Mouse (Mus musculus) hindbrain, postnatal 0 days (tissue): ENCODE measurements around the gene Grb14. TPM values are rescaled to one million over a fixed set of nuclear protein-coding genes. Genes with fewer than 3 reads are reported as not detected.

ENCODE experiments used
- ATAC-seq: fragments of 200-750 bp; cut with Nextera tagmentation; 2 replicates; pipeline ENCODE4 v1.8.0; 2017; ENCODE audit warnings: mild to moderate bottlenecking, moderate TSS enrichment, moderate library complexity
- DNase-seq: peaks from one replicate; pipeline ENCODE4 v3.0.0-alpha.2; 2015; ENCODE audit warnings: low spot score
- H3K27ac ChIP-seq: fragments of 300-500 bp; sonication (generic); 2 replicates; pipeline ENCODE4 v1.5.1; 2014; ENCODE audit warnings: mild to moderate bottlenecking
- H3K27me3 ChIP-seq: fragments of 300-500 bp; sonication (generic); 2 replicates; pipeline ENCODE4 v1.6.1; 2014; ENCODE audit warnings: low read length, mixed read lengths; ENCODE audit not compliant: insufficient read depth
- H3K36me3 ChIP-seq: fragments of 300-500 bp; sonication (generic); 2 replicates; pipeline ENCODE4 v1.6.1; 2014; ENCODE audit warnings: low read length, mixed read lengths; ENCODE audit not compliant: insufficient read depth
- H3K4me1 ChIP-seq: fragments of 300-500 bp; sonication (generic); 2 replicates; pipeline ENCODE4 v1.6.1; 2014; ENCODE audit warnings: antibody characterized with exemption, low read length, mixed read lengths; ENCODE audit not compliant: insufficient read depth
- H3K4me2 ChIP-seq: fragments of 300-500 bp; sonication (generic); 2 replicates; pipeline ENCODE4 v1.6.1; 2014; ENCODE audit warnings: low read depth, mild to moderate bottlenecking, low read length, moderate library complexity, mixed read lengths
- H3K4me3 ChIP-seq: fragments of 300-500 bp; sonication (generic); 2 replicates; pipeline ENCODE4 v1.5.1; 2014; ENCODE audit warnings: low read length
- H3K9ac ChIP-seq: fragments of 300-500 bp; sonication (generic); replicated peaks from 2 replicates; pipeline ENCODE4 v1.6.1; 2014; ENCODE audit warnings: mild to moderate bottlenecking, low read length, moderate library complexity, mixed read lengths
- H3K9me3 ChIP-seq: fragments of 300-500 bp; sonication (generic); 2 replicates; pipeline ENCODE4 v1.6.1; 2016; ENCODE audit warnings: low read length, mixed read lengths
- CTCF ChIP-seq: IDR thresholded peaks from 2 replicates; pipeline ENCODE4 v1.5.1; 2016; ENCODE audit warnings: antibody characterized with exemption, control low read depth, low read depth
- WGBS: fragments of 180-500 bp; shearing (Covaris S2); extraction: QIAGEN DNeasy Blood & Tissue Kit; methylation state at CpG from one replicate; pipeline ENCODE4 v1.1.7; 2014; 5-methylcytosine and 5-hydroxymethylcytosine counted together
- polyA plus RNA-seq: library from polyadenylated mRNA; unstranded; fragments of >200 nt; fragmentation: Nextera tagmentation; extraction: Ambion mirVana; gene quantifications from 2 replicates; pipeline ENCODE4 v1.2.1, GENCODE M21; 2015
- total RNA-seq: library from RNA; depleted of rRNA; stranded (reverse); fragments of >200 nt; gene quantifications from 2 replicates; pipeline ENCODE4 v1.2.3, GENCODE M21; 2014; rRNA removed

Grb14 gene
- total RNA-seq (12.7 and 18.5 TPM in 2 replicates), polyA plus RNA-seq (27.8 and 30.0 TPM in 2 replicates)

GRCm38 (mm10) chr2:65024887-65025286 is at the start of gene Grb14:
Gene Grb14, minus strand, starts transcription at chr2:65024987.
- Histone ChIP-seq H3K4me2 (no peak within 1 kb of the TSS), H3K4me3 (no peak within 1 kb of the TSS), H3K9ac (no peak within 1 kb of the TSS), H3K36me3 (no peaks in the 10 kb centered on the region), H3K27me3 (no peaks in the 10 kb centered on the region), H3K27ac (no peak within 1 kb of the TSS), H3K9me3 (no peaks in the 10 kb centered on the region), H3K4me1 (no peaks in the 10 kb centered on the region)
- 86% methylated on average over 1 of the region's 1 CpGs for WGBS
- no peak for TF ChIP-seq CTCF
- no peak for ATAC-seq
- no peak for DNase-seq

GRCm38 (mm10) chr2:65072205-65072604 is 47.4 kb upstream of the Grb14 start:
- ATAC-seq (no peak), DNase-seq (no peak)
- Histone ChIP-seq H3K4me3 (no peak overlapping the region), H3K27ac (no peak overlapping the region), H3K4me1 (no peaks in the 10 kb centered on the region), H3K9me3 (no peaks in the 10 kb centered on the region), H3K4me2 (no peak overlapping the region), H3K36me3 (no peaks in the 10 kb centered on the region), H3K27me3 (no peaks in the 10 kb centered on the region), H3K9ac (no peak overlapping the region)
- 67% methylated on average over 3 of the region's 3 CpGs for WGBS
- no peak for TF ChIP-seq CTCF

- no peaks in the 10 kb centered on the region for H3K27me3 ChIP-seq
- H3K4me1 ChIP-seq, result no peaks in the 10 kb centered on the region
- H3K4me2 ChIP-seq, result no peak overlapping the region
- H3K9ac ChIP-seq, result no peak overlapping the region
- no peak for ATAC-seq
- H3K9me3 ChIP-seq, result no peaks in the 10 kb centered on the region
- DNase-seq, result no peak
- TF ChIP-seq CTCF, result no peak
- H3K36me3 ChIP-seq, result no peaks in the 10 kb centered on the region
- H3K4me3 ChIP-seq, result no peak overlapping the region
- H3K27ac ChIP-seq, result no peak overlapping the region
- WGBS, result 89% methylated on average over 2 of the region's 2 CpGs
These were observed 29.0 kb upstream of the Grb14 start for GRCm38 (mm10) chr2:65053764-65054163.

GRCm38 (mm10) chr2:65052191-65053012 is 27.6 kb upstream of the Grb14 start:
- H3K4me1 ChIP-seq, result no peaks in the 10 kb centered on the region
- ATAC-seq, result no peak
- H3K9ac ChIP-seq, result no peak overlapping the region
- no peak for DNase-seq
- no peaks in the 10 kb centered on the region for H3K36me3 ChIP-seq
- TF ChIP-seq CTCF, result no peak
- H3K27me3 ChIP-seq, result no peaks in the 10 kb centered on the region
- H3K4me2 ChIP-seq, result no peak overlapping the region
- WGBS, result 93% methylated on average over 6 of the region's 6 CpGs
- no peaks in the 10 kb centered on the region for H3K9me3 ChIP-seq
- no peak overlapping the region for H3K4me3 ChIP-seq
- H3K27ac ChIP-seq, result no peak overlapping the region

GRCm38 (mm10) chr2:65050776-65051175 is 26.0 kb upstream of the Grb14 start:
- Histone ChIP-seq H3K36me3 (no peaks in the 10 kb centered on the region), H3K4me3 (no peak overlapping the region), H3K27me3 (no peaks in the 10 kb centered on the region), H3K27ac (no peak overlapping the region), H3K4me2 (no peak overlapping the region), H3K4me1 (no peaks in the 10 kb centered on the region), H3K9ac (no peak overlapping the region), H3K9me3 (no peaks in the 10 kb centered on the region)
- WGBS, result 93% methylated on average over 3 of the region's 3 CpGs
- ATAC-seq, result no peak
- no peak for TF ChIP-seq CTCF
- no peak for DNase-seq

- Histone ChIP-seq H3K9me3 (no peaks in the 10 kb centered on the region), H3K9ac (no peak overlapping the region), H3K4me1 (no peaks in the 10 kb centered on the region), H3K36me3 (no peaks in the 10 kb centered on the region), H3K4me2 (no peak overlapping the region), H3K27ac (no peak overlapping the region), H3K4me3 (no peak overlapping the region), H3K27me3 (no peaks in the 10 kb centered on the region)
- no peak for TF ChIP-seq CTCF
- ATAC-seq (no peak), DNase-seq (peak; percentile 2)
- WGBS, result 45% methylated on average over 6 of the region's 6 CpGs
These were observed 23.6 kb upstream of the Grb14 start for GRCm38 (mm10) chr2:65048234-65049017.

GRCm38 (mm10) chr2:65038164-65038563 is 13.4 kb upstream of the Grb14 start:
- Histone ChIP-seq H3K27me3 (no peaks in the 10 kb centered on the region), H3K9me3 (no peaks in the 10 kb centered on the region), H3K36me3 (no peaks in the 10 kb centered on the region), H3K27ac (no peak overlapping the region), H3K4me1 (no peaks in the 10 kb centered on the region), H3K4me2 (no peak overlapping the region), H3K4me3 (no peak overlapping the region), H3K9ac (no peak overlapping the region)
- DNase-seq, result no peak
- WGBS, result 34% methylated on average over 4 of the region's 4 CpGs
- TF ChIP-seq CTCF, result no peak
- no peak for ATAC-seq
